Mouse (Mus musculus): ENCODE results near the gene Zfp185.

DNA sequence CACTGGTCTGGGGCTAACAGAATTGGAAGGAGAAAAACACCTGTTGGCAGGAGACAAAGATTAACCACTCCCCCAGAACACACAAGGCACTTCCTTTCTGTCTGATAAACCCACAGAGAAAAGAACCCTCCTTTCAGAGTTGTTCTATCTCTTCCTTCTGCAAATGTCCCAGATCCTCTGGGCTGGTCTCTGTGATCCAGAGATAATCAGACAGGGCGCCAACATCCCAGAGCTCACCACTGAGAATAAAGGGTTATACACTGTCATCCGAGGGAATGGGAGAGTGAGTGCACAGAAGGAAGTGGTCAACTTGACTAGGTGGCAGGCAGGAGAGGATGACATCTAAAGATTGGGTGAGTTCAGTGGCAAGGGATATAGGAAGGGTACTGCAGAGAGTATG lies 1.5 kb upstream of the Zfp185 start:
- no peak for TF ChIP-seq CTCF (IDR thresholded peaks at IDR 0.05; ENCODE audit: low read depth)
- no peak for TF ChIP-seq EP300 (optimal IDR thresholded peaks at IDR 0.05)

Measured in stomach, postnatal 0 days (tissue).